Mouse (Mus musculus): ENCODE measurements at regions not wholly inside any gene's neighbourhood (a gene's known extent, or its start where the extent isn't known, plus 50 kb on each side); places are given as distances from the start of the nearest gene placed in this dataset.

DNA sequence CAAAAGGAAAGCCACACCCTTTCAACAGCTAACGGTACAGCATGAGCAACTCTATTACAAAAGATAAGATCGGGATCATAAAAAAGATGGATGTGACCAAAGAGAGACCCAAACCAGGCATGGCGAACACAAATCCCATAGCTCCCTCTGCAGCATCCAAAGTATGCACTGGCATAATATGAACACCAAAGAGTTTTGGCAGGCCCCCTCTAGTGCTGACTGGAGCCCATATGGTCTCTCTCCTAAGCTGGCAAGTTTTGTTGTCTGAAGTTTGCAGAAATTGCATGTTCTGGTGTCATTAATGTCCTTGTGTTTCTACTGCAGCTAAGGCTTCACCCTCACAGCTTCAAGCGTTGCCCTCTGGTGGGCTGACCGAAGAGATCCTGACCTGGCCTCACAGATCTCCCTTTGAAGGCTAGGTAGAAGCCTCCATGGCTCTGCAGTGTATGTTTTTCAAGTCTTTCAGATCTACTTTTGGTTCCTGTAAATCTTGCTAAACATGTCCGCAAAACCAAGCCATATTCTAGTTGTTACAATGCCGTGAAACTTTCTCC is 75.7 kb upstream of the Bcl2l14 start:
- ATAC-seq (replicated peaks; ENCODE audit: poor library complexity, severe bottlenecking), result no peak

DNA sequence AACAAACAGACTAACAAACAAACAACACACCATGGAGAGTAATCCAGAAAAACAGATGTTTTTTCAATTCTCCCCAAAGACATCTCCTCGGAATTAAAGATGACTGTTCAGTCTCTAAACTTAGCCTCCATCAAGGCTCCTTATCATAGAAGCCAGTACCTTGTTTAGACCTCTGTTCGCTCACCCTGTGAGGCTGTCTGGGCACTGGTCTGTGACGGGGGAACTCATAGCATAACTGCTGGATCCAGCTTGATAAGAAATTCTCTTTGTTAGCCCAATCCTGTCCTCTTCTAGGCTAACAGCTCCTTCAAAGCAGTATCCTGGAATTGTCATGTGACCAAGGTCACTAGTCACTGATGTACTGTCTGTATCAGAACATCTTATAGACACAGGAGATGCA is 72.1 kb upstream of the Bcl2l14 start:
- ATAC-seq (replicated peaks; ENCODE audit: poor library complexity, severe bottlenecking), result no peak

DNA sequence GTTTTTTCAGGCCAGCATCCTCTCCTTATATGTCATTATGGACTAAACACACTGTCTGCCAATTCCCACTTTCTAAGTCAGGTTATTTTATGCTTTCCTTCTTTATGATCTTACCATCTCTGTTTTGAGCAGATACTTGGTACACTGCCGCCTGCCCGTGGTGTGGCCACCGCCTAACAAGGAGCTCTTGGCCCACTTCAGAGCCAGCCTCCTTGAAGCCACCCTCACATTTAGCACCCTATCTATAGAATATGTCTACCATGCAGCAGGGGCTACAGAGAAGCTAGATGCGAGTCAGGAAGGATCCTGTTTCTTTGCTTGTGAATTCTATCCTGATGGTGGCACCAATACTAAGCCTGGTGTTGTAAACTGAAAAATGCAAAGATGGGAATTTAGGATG is 70.6 kb upstream of the Bcl2l14 start:
- no peak for ATAC-seq (replicated peaks; ENCODE audit: poor library complexity, severe bottlenecking)

DNA sequence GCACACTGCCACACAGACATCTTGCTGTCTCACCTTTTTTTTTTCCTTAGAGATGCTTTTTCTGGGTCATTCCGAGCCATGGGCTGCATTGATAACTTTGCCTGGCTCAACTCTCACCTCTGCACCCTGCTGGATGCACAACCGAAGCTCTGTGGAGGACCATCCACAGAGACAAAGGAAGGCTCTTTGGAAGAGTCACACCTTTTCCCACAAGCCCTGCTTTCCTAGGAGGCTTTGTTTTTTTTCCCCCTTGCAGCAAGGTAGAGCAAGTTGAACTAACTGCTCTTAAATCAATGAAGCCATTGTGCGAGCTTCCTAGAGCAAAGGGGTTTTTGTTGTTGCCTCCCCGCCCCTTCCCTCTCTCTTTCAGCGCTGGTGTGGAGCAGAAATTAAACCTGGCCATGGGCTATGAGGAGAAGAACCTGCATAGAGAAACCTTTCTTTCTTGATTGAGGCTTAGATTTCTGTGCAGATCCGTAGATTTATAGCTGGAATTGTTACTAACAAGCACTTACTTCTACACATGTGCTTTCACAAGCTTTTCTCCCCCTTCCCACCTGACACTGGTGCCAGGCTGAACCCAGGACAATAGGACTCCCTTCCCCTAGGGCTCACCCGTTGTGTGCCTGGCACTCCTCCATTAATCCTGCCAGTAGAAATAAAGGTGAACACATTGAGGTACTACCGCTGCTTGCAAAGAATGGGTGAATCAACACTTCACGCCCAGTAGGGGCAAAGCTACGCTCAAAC is 66.4 kb upstream of the Bcl2l14 start:
- no peak for ATAC-seq (replicated peaks; ENCODE audit: poor library complexity, severe bottlenecking)

DNA sequence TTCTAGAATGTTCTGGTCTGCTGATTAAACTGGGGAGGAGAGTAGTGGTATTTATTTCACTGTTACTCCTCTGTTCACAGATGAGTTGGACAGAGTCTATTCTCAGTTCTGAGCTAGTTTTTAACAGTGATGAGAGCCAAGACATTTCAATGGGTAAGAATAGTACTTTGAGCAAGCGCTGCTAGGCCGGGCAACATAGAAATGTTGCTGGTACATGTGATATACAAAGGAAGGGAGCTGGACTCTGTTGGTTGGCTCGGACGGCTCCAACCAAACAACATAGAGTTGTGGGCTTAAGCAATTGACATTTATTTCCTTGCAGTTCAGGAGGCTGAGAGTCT is 65.8 kb upstream of the Bcl2l14 start:
- ATAC-seq (replicated peaks; ENCODE audit: poor library complexity, severe bottlenecking), result no peak

DNA sequence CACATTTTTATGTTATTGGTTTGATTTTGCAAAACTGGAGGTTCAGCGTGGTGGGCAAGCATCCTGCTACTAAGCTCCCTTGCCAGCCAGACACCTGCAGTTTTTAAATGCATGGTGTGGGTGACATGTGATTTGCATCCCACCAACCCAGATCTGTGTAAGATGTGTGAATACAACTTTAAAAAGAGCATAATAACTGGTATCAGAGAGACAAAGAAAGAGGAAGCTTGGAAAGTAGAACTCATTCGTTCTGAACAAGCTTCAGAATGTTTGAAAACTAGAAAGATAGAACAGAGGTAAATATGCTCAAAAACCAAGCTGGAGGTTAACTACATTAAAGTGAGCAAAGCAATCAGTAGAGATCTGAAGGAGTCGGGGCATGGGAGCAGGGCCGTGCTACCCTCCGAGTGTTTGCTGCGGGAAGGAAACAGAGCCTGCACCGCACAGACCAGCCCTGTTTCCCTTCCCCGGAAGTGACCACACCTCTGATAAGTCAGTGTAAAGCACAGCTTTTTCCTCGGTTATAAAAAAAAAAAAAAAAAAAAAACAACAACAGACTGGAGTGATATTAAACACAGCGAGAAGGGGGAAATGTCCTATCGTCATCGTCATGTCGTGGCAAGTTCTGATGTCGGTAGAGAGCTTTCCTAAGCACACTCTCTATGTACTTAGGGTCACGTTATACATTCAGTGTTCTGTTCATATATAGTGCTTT is 63.2 kb upstream of the Bcl2l14 start:
- peak; percentile 91 for ATAC-seq (replicated peaks; ENCODE audit: poor library complexity, severe bottlenecking)

DNA sequence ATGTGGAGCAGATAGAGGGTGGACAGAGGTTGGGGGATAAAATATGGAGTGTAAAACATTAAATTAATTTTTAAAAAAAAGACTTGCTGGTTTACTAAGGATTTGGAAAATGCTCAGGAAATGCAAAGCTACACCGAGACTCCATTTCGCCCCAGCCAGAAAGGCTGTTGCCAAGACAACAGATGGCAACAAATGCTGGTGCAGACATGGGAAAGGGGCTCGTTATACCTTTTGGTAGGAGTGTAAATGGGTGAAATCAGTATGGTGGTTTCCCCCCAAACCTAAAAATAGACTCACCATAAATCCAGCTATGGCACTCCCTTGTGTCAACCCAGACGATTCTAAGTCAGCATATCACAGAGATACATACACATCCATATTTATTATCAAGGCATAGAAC is 60.4 kb upstream of the Bcl2l14 start:
- ATAC-seq (replicated peaks; ENCODE audit: poor library complexity, severe bottlenecking), result no peak

DNA sequence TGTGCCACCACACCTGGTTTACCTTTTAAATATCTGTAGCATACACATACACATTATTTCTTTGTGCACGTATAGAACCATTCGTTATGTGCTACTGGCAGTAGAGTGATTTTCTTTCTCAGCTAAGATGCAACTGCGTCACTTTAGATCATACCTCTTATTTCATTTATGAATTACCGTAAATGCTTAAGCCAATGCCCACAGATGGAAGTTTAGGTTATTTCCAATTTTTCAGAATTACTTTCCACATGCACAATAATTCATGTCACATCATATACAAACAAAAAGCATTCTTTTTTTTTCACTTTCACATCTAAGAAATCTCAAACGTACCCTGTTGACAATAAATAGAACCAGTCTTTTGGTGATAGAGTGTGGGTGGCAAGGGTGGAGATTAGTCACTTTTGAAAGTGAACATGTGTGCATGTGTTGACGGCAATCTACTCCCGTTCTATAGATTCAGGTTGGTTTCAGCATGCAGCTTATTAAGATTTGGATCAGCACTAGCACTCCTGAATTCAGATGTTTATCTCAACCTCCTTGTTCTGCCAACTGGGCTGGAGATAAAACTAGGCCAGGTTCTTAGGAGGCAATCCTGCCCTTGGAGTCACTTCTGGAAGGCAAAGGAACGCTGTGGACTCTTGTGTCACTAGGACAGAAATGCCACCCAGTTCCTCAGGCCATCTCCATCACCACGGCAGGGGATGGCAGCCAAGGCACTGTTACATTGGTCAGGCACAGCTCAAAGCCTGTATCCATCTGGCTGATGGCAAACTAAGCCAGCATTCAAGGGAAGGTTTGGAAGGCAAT is 53.1 kb upstream of the Bcl2l14 start:
- ATAC-seq (replicated peaks; ENCODE audit: poor library complexity, severe bottlenecking), result no peak

DNA sequence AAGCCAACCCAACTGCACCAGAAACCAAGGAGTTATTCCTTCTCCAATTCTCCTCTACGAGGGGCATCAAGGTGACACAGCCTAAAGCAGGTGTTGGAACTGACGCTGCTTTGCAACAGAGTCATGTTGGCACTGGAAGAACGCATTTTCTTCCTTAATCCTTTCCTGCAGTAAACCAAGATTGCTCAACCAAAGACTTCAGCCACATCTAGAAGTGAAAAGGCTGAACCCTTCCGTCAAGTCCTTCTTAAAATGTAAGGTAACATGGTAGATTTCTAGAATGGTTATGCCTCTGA is 52.6 kb upstream of the Bcl2l14 start:
- no peak for ATAC-seq (replicated peaks; ENCODE audit: poor library complexity, severe bottlenecking)

Measured in granulocyte monocyte progenitor cell, adult 5-6 weeks (primary cell).